Mouse (Mus musculus): ENCODE measurements around the gene Dhcr7. TPM values are rescaled to one million over a fixed set of nuclear protein-coding genes. Genes with fewer than 3 reads are reported as not detected.

Dhcr7 gene
- polyA plus RNA-seq, 1 experiment: 0.02 TPM

DNA sequence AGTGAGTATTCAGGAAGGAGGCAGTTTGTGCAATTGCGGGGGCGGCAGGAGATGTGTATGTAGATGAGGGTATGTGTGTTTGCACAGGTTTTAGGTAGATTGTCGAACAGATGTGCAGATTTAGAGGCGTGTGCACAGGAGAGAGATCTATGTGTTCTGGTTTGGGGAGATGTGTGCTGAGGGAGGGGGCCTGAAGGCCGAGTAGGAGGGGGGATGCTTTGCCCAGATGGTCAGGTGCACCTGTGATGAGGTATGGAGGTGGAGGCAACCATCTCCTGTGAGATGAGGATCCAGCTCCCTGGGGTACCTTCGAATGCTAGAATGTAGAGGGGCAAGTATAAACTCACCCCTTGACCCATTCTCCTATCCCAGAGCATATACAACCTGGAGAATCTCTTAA lies 7.5 kb downstream of the Dhcr7 start:
- Histone ChIP-seq H3K4me3 (replicated peaks) (peak overlapping the region; percentile 76), H3K4me1 (ENCODE audit: control insufficient read depth) (peaks cover 26% of the 10 kb centered on the region), H3K9me3 (ENCODE audit: control insufficient read depth, low read length) (no peaks in the 10 kb centered on the region), H3K36me3 (ENCODE audit: control insufficient read depth) (peaks cover 5% of the 10 kb centered on the region), H3K27me3 (ENCODE audit: control insufficient read depth) (no peaks in the 10 kb centered on the region)
- TF ChIP-seq TAL1 (IDR thresholded peaks at IDR 0.05; ENCODE audit: low read length): no peak
- TF ChIP-seq GATA1 (IDR thresholded peaks at IDR 0.05; ENCODE audit: low read length): no peak

DNA sequence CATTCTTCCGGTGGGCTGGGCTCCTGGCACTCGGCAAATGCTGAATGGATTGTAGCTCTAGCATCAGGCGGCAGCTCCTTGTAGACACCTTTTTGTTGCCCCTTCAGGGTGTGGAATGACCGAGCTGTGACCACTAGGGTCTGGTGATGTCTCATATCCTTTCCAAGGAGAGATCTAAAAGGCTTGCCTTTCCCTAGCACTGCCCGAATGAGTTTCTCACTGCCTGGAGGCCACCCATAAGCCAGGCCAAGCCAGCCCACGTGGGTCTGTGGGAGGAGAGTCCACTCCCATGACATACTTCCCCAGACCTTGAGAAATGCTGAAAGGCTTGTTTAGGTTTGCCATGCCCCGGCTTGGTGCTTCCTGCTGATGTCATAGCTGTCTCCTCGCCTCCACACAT lies 9.3 kb downstream of the Dhcr7 start:
- Histone ChIP-seq H3K9me3 (ENCODE audit: control insufficient read depth, low read length) (no peaks in the 10 kb centered on the region), H3K4me3 (replicated peaks) (no peak overlapping the region), H3K36me3 (ENCODE audit: control insufficient read depth) (peaks cover 8% of the 10 kb centered on the region), H3K4me1 (ENCODE audit: control insufficient read depth) (peaks cover 28% of the 10 kb centered on the region), H3K27me3 (ENCODE audit: control insufficient read depth) (no peaks in the 10 kb centered on the region)
- no peak for TF ChIP-seq TAL1 (IDR thresholded peaks at IDR 0.05; ENCODE audit: low read length)
- TF ChIP-seq GATA1 (IDR thresholded peaks at IDR 0.05; ENCODE audit: low read length): no peak

DNA sequence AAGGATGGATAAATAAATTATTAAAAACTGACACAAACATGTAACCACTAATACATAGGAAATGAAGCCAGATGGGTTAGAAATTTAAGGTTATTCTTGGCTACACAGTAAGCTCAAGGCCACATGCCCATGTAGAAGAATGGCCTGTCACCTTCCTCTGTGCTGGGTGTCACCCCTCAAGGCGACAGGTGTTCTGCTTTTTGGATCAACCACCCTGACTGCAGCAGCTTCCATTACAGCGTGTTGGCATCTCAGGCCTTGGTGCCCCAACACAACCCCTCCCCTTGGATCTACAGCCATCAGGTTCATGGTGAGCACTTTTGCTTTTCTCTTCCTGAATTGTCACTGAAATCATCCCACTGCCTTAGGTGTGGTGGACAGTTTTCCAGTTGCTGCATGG lies 9.7 kb downstream of the Dhcr7 start:
- Histone ChIP-seq H3K9me3 (ENCODE audit: control insufficient read depth, low read length) (no peaks in the 10 kb centered on the region), H3K4me3 (replicated peaks) (no peak overlapping the region), H3K4me1 (ENCODE audit: control insufficient read depth) (peaks cover 28% of the 10 kb centered on the region), H3K27me3 (ENCODE audit: control insufficient read depth) (no peaks in the 10 kb centered on the region), H3K36me3 (ENCODE audit: control insufficient read depth) (peaks cover 12% of the 10 kb centered on the region)
- TF ChIP-seq GATA1 (IDR thresholded peaks at IDR 0.05; ENCODE audit: low read length): no peak
- TF ChIP-seq TAL1 (IDR thresholded peaks at IDR 0.05; ENCODE audit: low read length): no peak

GRCm38 (mm10) chr7:143833581-143834190 lies 10.7 kb downstream of the Dhcr7 start:
- H3K9me3 ChIP-seq (ENCODE audit: control insufficient read depth, low read length): no peaks in the 10 kb centered on the region
- no peaks in the 10 kb centered on the region for H3K27me3 ChIP-seq (ENCODE audit: control insufficient read depth)
- no peak overlapping the region for H3K4me3 ChIP-seq (replicated peaks)
- H3K4me1 ChIP-seq (ENCODE audit: control insufficient read depth): peaks cover 28% of the 10 kb centered on the region
- peaks cover 21% of the 10 kb centered on the region for H3K36me3 ChIP-seq (ENCODE audit: control insufficient read depth)
- TF ChIP-seq TAL1 (IDR thresholded peaks at IDR 0.05; ENCODE audit: low read length) (no peak), GATA1 (IDR thresholded peaks at IDR 0.05; ENCODE audit: low read length) (no peak)

DNA sequence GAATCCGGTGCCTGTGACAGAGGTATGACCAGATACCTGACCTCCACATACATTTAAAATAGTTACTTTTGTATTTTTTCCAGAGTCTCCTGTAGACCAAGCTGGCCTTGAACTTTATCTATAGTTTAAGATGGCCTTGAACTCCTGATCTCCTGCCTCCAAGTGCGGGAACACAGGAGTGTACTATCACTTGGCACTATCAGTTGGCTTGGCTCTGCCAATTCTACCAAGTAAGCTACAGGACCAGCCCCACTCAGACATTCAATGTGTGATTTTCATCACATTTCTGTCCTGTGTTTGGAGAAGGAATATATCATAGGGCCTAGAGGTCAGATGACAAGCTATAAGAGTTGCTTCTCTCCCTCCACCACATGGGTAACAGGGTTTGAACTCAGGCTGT lies 11.4 kb downstream of the Dhcr7 start:
- Histone ChIP-seq H3K27me3 (ENCODE audit: control insufficient read depth) (no peaks in the 10 kb centered on the region), H3K36me3 (ENCODE audit: control insufficient read depth) (peaks cover 23% of the 10 kb centered on the region), H3K9me3 (ENCODE audit: control insufficient read depth, low read length) (no peaks in the 10 kb centered on the region), H3K4me3 (replicated peaks) (no peak overlapping the region), H3K4me1 (ENCODE audit: control insufficient read depth) (peaks cover 23% of the 10 kb centered on the region)
- TF ChIP-seq TAL1 (IDR thresholded peaks at IDR 0.05; ENCODE audit: low read length) (no peak), GATA1 (IDR thresholded peaks at IDR 0.05; ENCODE audit: low read length) (no peak)

DNA sequence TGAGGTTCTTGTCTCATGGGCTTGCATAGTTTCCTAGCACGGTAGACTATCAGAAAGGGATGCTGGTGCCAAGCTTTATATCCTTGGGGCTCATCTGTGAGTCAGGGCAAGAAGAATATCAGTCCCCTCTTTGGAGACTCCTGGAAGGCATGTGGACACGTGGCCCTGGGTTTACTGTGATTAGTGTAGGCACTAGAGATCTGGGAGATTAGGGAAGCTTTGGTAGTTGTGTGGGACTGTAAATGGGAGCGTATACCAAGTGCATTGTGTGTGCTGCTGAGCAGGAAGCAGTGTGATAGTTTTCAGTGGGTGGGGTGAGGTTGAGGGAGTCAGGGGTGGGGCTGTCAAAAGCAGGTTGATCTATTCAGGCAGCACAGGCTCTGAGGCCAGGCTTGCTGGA lies 12.0 kb downstream of the Dhcr7 start:
- Histone ChIP-seq H3K4me1 (ENCODE audit: control insufficient read depth) (peaks cover 17% of the 10 kb centered on the region), H3K9me3 (ENCODE audit: control insufficient read depth, low read length) (no peaks in the 10 kb centered on the region), H3K4me3 (replicated peaks) (no peak overlapping the region), H3K27me3 (ENCODE audit: control insufficient read depth) (no peaks in the 10 kb centered on the region), H3K36me3 (ENCODE audit: control insufficient read depth) (peaks cover 26% of the 10 kb centered on the region)
- no peak for TF ChIP-seq TAL1 (IDR thresholded peaks at IDR 0.05; ENCODE audit: low read length)
- TF ChIP-seq GATA1 (IDR thresholded peaks at IDR 0.05; ENCODE audit: low read length): no peak; the same call in 1 of the 2 replicates

- TF ChIP-seq TAL1 (IDR thresholded peaks at IDR 0.05; ENCODE audit: low read length) (no peak), GATA1 (IDR thresholded peaks at IDR 0.05; ENCODE audit: low read length) (no peak)
- H3K36me3 ChIP-seq (ENCODE audit: control insufficient read depth): peaks cover 49% of the 10 kb centered on the region
Observed at GRCm38 (mm10) chr7:143837705-143838358, 14.9 kb downstream of the Dhcr7 start.

GRCm38 (mm10) chr7:143840121-143840520 lies 17.2 kb downstream of the Dhcr7 start:
- peaks cover 69% of the 10 kb centered on the region for H3K36me3 ChIP-seq (ENCODE audit: control insufficient read depth)
- no peak for TF ChIP-seq GATA1 (IDR thresholded peaks at IDR 0.05; ENCODE audit: low read length)
- no peak for TF ChIP-seq TAL1 (IDR thresholded peaks at IDR 0.05; ENCODE audit: low read length)
- peaks cover 3% of the 10 kb centered on the region; the same call in 1 of the 2 replicates for H3K9me3 ChIP-seq (ENCODE audit: control insufficient read depth, low read length)

More at GRCm38 (mm10) chr7:143837705-143838358, 14.9 kb downstream of the Dhcr7 start:
- Histone ChIP-seq H3K4me3 (replicated peaks) (no peak overlapping the region), H3K9me3 (ENCODE audit: control insufficient read depth, low read length) (no peaks in the 10 kb centered on the region), H3K4me1 (ENCODE audit: control insufficient read depth) (peaks cover 9% of the 10 kb centered on the region), H3K27me3 (ENCODE audit: control insufficient read depth) (no peaks in the 10 kb centered on the region)

DNA sequence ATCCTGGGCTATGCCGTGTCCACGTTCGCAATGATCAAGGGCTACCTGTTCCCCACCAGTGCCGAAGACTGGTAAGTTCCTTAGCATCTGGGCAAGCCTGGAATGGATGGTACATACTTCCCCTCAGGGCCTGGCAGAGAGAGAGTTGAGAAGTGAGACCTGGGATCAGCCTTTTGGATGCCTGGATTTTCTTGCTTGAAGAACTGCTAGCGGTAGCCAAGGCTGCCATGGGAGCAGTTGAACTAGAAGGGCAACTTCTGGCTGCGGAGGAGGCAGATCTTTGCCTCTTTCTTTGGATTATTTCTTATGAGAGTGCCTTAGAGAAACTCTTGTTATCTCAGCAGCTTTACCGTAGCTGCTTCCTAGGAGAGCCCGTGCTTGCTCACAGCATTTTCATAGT lies 18.4 kb downstream of the Dhcr7 start:
- no peak overlapping the region for H3K4me3 ChIP-seq (replicated peaks)
- no peaks in the 10 kb centered on the region for H3K27me3 ChIP-seq (ENCODE audit: control insufficient read depth)
- peaks cover 3% of the 10 kb centered on the region; the same call in 1 of the 2 replicates for H3K9me3 ChIP-seq (ENCODE audit: control insufficient read depth, low read length)
- TF ChIP-seq TAL1 (IDR thresholded peaks at IDR 0.05; ENCODE audit: low read length): no peak
- no peak for TF ChIP-seq GATA1 (IDR thresholded peaks at IDR 0.05; ENCODE audit: low read length)
- H3K4me1 ChIP-seq (ENCODE audit: control insufficient read depth): no peaks in the 10 kb centered on the region
- peaks cover 80% of the 10 kb centered on the region for H3K36me3 ChIP-seq (ENCODE audit: control insufficient read depth)

More at GRCm38 (mm10) chr7:143840121-143840520, 17.2 kb downstream of the Dhcr7 start:
- Histone ChIP-seq H3K4me1 (ENCODE audit: control insufficient read depth) (peaks cover 5% of the 10 kb centered on the region), H3K27me3 (ENCODE audit: control insufficient read depth) (no peaks in the 10 kb centered on the region), H3K4me3 (replicated peaks) (no peak overlapping the region)
